Mouse (Mus musculus) ES-Bruce4 (cell line): Measurements from ENCODE around the gene Spdye4b. TPM values are rescaled to one million over a fixed set of nuclear protein-coding genes. Genes with fewer than 3 reads are reported as not detected.

Experiments used
- H3K27ac ChIP-seq: 2 replicates; pipeline ENCODE4 v1.5.1; 2012; ENCODE audit warnings: low read length, inconsistent platforms; ENCODE audit not compliant: insufficient read depth
- H3K27me3 ChIP-seq: 2 replicates; pipeline ENCODE4 v1.6.1; 2012; ENCODE audit warnings: mild to moderate bottlenecking, low read length, inconsistent platforms; ENCODE audit not compliant: control insufficient read depth, poor library complexity, insufficient read depth, severe bottlenecking
- H3K36me3 ChIP-seq: 2 replicates; pipeline ENCODE4 v1.6.1; 2012; ENCODE audit warnings: inconsistent platforms, mild to moderate bottlenecking, low read length, moderate library complexity; ENCODE audit not compliant: control insufficient read depth, poor library complexity, insufficient read depth, severe bottlenecking
- H3K4me1 ChIP-seq: one replicate; pipeline ENCODE4 v1.8.1; 2011; ENCODE audit warnings: low read length; ENCODE audit not compliant: control insufficient read depth, insufficient read depth
- H3K4me3 ChIP-seq: 2 replicates; pipeline ENCODE4 v1.5.1; 2011; ENCODE audit warnings: low read depth, mild to moderate bottlenecking, low read length
- H3K9ac ChIP-seq: 2 replicates; pipeline ENCODE4 v1.6.1; 2012; ENCODE audit warnings: low read depth, mild to moderate bottlenecking, inconsistent platforms; ENCODE audit not compliant: poor library complexity, severe bottlenecking
- H3K9me3 ChIP-seq: replicated peaks from 2 replicates; pipeline ENCODE4 v1.6.1; 2012; ENCODE audit warnings: mild to moderate bottlenecking, low read length, inconsistent platforms; ENCODE audit not compliant: control insufficient read depth, poor library complexity, insufficient read depth, severe bottlenecking
- CTCF ChIP-seq: IDR thresholded peaks from one replicate; pipeline ENCODE4 v1.8.1; 2011; ENCODE audit warnings: low read depth, low read length
- EP300 ChIP-seq: IDR thresholded peaks from 2 replicates; pipeline ENCODE4 v1.6.1; 2011; ENCODE audit warnings: low read depth, low read length; ENCODE audit not compliant: insufficient read depth
- POLR2A ChIP-seq: IDR thresholded peaks from one replicate; pipeline ENCODE4 v1.8.1; 2011; ENCODE audit warnings: low read length; ENCODE audit not compliant: insufficient read depth
- polyA plus RNA-seq: library from polyadenylated mRNA; stranded (reverse); fragments of >200 nt; gene quantifications from 2 replicates; pipeline ENCODE4 v1.2.4, GENCODE M21; 2011; ENCODE audit warnings: low read depth; ENCODE audit not compliant: missing spikeins, insufficient read depth, insufficient read length

Spdye4b gene
- polyA plus RNA-seq, 1 experiment: not detected

DNA sequence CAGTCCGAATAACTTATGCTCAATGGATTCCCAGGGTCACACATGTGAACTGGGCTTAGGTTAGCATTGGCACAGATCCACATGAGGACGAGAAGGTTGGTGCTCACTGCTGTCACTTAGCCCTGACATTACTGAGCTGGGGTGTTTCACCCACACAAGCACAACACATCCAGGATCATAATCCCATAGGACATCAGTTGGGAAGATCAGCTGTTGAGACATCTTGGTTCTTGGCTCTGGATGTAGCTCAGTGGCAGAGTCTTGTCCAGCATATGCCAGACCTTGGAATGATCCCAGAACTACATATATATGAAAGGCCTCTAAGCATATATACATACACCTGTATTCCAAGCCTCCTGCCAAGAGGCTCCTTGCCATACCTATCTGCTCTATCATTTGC, 14.3 kb downstream of the Spdye4b start:
- H3K4me1 ChIP-seq: no peaks in the 10 kb centered on the region
- H3K36me3 ChIP-seq: no peaks in the 10 kb centered on the region
- no peaks in the 10 kb centered on the region for H3K27me3 ChIP-seq
- TF ChIP-seq CTCF (no peak), POLR2A (no peak), EP300 (no peak)
- no peak overlapping the region for H3K9ac ChIP-seq
- H3K4me3 ChIP-seq: no peak overlapping the region
- H3K9me3 ChIP-seq: no peaks in the 10 kb centered on the region
- no peak overlapping the region for H3K27ac ChIP-seq

DNA sequence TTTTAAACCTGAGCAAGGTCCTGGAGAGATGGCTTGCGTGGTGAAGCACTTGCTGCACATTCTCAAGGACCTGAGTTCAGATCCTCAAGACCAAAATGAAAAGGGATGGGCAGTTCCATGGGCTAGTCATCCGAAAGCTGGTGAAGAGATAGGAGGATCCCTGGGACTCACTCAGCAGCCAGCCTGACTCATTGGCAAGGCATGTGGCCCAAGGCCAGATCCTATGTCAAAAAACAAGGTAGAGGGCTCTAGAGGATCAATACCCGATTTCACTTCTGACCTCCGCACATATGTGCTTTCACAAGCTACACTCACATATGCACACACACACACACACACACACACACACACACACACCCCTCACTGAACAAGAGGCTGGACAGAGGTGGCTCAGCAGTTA, 15.7 kb downstream of the Spdye4b start:
- H3K27me3 ChIP-seq: no peaks in the 10 kb centered on the region
- no peak overlapping the region for H3K4me3 ChIP-seq
- no peaks in the 10 kb centered on the region for H3K4me1 ChIP-seq
- H3K9me3 ChIP-seq: no peaks in the 10 kb centered on the region
- H3K27ac ChIP-seq: no peak overlapping the region
- H3K36me3 ChIP-seq: no peaks in the 10 kb centered on the region
- H3K9ac ChIP-seq: no peak overlapping the region
- TF ChIP-seq EP300: no peak
- TF ChIP-seq POLR2A: no peak
- TF ChIP-seq CTCF: no peak

- no peaks in the 10 kb centered on the region for H3K4me1 ChIP-seq
- no peak overlapping the region for H3K4me3 ChIP-seq
- peaks cover 11% of the 10 kb centered on the region for H3K9me3 ChIP-seq
- H3K36me3 ChIP-seq: no peaks in the 10 kb centered on the region
- TF ChIP-seq CTCF (peak; percentile 65), POLR2A (no peak)
- no peak overlapping the region for H3K27ac ChIP-seq
- no peak overlapping the region for H3K9ac ChIP-seq
- no peaks in the 10 kb centered on the region for H3K27me3 ChIP-seq
Measured at GRCm38 (mm10) chr5:143205015-143205414, 24.2 kb downstream of the Spdye4b start.

- TF ChIP-seq CTCF: no peak
- TF ChIP-seq EP300: no peak
- TF ChIP-seq POLR2A: no peak
- no peaks in the 10 kb centered on the region for H3K36me3 ChIP-seq
- no peaks in the 10 kb centered on the region for H3K27me3 ChIP-seq
- no peaks in the 10 kb centered on the region for H3K4me1 ChIP-seq
- H3K27ac ChIP-seq: no peak overlapping the region
- no peak overlapping the region for H3K4me3 ChIP-seq
- H3K9ac ChIP-seq: no peak overlapping the region
- no peaks in the 10 kb centered on the region for H3K9me3 ChIP-seq
Measured at GRCm38 (mm10) chr5:143213832-143214231, 33.0 kb downstream of the Spdye4b start.

DNA sequence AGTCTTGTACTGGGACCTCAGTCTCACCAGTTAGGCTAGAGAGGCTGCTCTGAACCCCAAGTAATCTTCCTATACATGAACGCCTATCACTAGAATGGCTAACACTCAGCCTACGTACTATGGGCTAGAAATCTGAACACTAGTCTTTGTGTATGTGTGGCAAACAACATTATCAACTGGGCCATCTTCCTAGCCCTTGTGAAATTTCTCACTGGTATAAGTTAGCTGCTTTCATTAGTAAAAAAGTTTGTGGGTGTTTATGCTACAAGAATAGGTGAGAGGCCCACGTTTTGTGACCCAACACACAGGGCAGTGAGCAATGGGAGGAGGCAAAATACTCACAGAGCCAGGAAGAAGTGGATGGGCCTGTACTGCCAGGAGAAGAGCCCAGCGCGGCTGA, 40.2 kb downstream of the Spdye4b start:
- Histone ChIP-seq H3K4me1 (no peaks in the 10 kb centered on the region), H3K27ac (no peak overlapping the region), H3K36me3 (no peaks in the 10 kb centered on the region), H3K4me3 (no peak overlapping the region), H3K27me3 (no peaks in the 10 kb centered on the region), H3K9ac (no peak overlapping the region), H3K9me3 (no peaks in the 10 kb centered on the region)
- TF ChIP-seq EP300: no peak
- no peak for TF ChIP-seq POLR2A
- no peak for TF ChIP-seq CTCF

DNA sequence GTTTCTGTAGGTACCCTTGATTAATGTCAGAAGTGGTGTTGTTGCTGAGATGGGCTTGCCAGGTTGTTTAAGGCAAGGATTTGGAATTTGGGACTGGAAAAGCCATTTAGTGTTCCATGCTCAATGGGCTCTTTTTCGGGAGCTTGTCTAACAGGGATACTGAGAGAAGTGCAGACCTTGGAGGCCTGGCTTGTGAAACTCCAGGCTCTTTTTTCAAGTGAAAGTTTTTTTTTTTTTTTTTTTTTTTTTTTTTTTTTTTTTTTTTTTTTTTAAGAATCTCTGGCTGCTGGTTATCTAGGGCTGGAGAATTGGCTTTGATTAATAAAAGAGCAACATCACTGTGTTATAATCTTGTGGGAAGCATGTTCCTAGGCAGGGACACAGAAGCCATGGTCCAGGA, 41.5 kb downstream of the Spdye4b start:
- Histone ChIP-seq H3K9me3 (no peaks in the 10 kb centered on the region), H3K27ac (no peak overlapping the region)

DNA sequence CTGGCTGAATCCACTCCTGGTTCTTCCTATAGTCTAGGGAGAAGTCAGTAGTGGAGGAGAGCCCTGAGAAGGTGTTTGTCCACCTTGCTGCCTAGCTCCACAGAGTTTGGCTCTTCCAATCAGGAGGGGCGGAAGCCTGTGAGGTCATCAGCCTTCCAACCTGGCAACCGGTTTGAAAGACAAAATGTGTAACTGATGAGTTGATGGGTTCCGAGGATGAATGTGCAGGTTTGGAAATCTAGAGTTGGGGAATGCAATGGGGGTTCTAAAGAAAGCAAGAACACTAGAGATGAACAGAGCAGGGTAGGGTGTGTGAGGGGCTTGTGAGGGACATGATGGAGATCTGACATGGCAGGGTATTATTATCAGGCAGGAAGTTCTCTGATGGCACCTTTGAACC, 46.0 kb downstream of the Spdye4b start, which contains the start of gene Spdye4a:
Gene Spdye4a (minus strand): TSS at position 101 of the 400 bp plus-strand sequence.
- no peak within 1 kb of the TSS for H3K27ac ChIP-seq
- no peaks in the 10 kb centered on the region for H3K27me3 ChIP-seq
- TF ChIP-seq EP300 (no peak), POLR2A (no peak), CTCF (no peak)
- no peaks in the 10 kb centered on the region for H3K9me3 ChIP-seq
- no peak within 1 kb of the TSS for H3K9ac ChIP-seq
- no peaks in the 10 kb centered on the region for H3K4me1 ChIP-seq
- no peaks in the 10 kb centered on the region for H3K36me3 ChIP-seq
- no peak within 1 kb of the TSS for H3K4me3 ChIP-seq

More for the DNA sequence above, 41.5 kb downstream of the Spdye4b start:
- Histone ChIP-seq H3K4me1 (no peaks in the 10 kb centered on the region), H3K9ac (no peak overlapping the region), H3K27me3 (no peaks in the 10 kb centered on the region), H3K36me3 (no peaks in the 10 kb centered on the region), H3K4me3 (no peak overlapping the region)
- TF ChIP-seq POLR2A: no peak
- no peak for TF ChIP-seq CTCF
- no peak for TF ChIP-seq EP300
